Mouse (Mus musculus) right cerebral cortex, postnatal 4 days (tissue): ENCODE measurements around the gene Ubxn10.

Experiments used
- DNase-seq: peaks from one replicate; pipeline ENCODE4 v3.0.0-alpha.2; 2022

Ubxn10 gene

DNA sequence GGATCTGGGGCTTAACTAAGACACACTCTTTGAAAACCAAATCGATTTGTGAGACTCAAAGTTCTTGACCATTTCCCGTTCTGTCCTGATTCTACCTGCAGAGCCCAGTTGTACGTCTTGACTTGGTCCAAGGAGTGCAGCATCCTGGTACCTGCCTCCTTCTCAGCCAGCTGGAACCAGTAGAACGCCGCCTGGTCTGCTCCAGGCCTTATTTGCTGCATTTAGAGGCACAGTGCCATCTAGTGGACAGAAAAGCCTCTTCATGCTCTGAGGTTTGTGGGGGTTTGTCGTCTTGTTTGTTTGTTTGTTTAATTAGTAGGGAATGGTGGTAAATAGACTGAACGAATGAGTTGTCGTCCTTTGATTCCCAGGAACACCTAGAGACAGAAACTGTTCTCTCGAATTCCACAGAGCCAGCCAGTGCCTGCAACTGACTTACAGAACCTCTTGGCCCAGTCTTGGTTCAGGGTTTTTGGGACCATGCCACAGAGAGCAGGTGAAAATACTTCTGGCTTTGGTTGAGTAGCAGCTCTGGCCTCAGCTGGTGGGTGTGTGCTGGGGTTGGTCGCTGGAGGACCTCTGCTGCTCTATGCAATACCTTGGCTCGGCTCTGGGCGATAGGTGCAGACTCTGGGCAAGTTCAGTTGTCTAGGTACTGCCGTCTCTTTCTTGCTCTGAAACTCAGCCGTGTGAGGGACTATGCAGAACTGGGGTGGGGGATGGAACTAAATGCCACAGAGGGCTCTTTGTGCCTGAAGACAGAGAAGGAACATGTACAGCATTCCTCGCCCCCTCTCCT is 36.6 kb downstream of the Ubxn10 start:
- peak; percentile 59 for DNase-seq

- no peak for DNase-seq
These were observed 38.7 kb downstream of the Ubxn10 start for GRCm38 (mm10) chr4:138698296-138698695.

DNA sequence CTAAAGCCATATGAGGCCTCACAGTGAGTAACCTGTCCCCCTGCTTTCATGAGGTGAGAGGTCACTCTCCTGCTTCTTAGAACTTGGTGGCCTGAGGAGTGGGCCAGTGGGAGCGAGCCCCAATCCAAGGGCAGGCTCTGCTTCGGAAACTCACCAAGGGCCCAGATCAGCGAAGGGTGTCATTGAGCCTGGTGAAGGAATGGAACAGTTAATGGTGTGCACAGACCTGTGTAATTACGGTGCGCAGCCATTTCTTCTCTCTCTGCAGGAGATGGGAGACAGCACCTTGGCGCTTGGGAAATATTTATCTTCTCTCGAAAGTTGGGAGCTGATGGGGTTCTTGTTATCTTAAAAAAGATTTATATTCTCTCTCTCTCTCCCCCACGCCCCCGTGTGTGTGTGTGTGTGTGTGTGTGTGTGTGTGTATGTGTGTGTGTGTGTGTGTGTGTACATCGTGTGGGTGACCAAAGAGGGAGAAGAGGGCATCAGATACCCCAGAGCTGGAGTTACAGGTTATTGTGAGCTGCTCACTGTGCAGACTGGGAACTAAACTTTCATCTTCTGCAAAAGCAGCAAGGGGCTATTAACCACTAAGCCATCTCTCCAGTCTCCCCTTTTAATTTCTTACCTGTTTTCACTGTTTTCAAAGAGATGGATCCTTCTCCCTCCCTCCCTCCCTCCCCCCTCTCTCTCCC is 39.7 kb downstream of the Ubxn10 start:
- no peak for DNase-seq

DNA sequence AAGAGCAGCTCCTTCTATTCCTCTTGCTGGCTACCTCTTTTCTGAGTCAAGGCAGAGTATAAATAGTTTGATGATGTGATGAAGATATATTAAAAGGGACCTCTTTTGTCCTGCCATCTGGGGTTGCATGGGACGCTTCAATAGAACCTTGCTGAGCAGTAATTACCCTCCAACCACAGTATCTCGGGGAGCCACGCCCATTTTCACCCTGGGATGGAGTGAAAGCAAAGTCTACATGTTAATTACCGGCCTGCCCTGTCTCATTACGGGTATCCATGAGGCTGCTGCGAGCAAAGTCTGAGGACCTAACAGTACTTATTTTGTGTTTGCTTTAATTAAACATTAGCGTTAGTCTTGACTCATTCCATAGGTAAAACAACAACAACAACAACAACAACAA is 40.2 kb downstream of the Ubxn10 start:
- no peak for DNase-seq

DNA sequence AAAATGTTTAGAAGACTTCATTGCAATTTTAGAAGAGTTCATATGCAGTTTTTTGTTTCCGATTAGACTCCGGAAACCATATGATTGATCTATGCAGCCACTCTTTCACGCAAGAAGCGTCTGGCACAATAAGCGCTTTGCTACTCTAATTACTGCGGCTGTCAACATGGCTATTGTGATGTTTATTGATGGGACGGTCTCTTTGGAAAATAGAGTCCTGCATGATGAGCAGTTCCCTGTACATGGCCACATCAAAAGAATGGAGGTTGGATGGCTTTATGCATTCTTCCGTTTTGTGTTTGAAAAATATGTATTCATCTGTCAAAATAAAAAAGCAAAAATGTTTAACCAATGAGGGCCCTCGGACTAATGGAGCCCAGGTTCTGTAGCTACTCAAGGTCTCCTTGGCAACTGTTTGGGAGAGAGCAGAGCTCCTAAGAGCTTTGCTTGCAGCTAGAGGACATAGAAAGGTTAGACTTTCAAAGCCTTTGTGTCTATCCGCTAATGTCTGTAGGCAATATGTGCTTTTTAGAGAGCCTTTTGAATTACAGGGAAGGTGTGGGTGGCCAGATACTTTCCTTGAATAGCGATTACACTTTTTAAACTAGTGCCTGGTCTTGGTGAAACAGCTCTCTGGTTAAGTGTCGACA is 43.8 kb downstream of the Ubxn10 start:
- DNase-seq = no peak

DNA sequence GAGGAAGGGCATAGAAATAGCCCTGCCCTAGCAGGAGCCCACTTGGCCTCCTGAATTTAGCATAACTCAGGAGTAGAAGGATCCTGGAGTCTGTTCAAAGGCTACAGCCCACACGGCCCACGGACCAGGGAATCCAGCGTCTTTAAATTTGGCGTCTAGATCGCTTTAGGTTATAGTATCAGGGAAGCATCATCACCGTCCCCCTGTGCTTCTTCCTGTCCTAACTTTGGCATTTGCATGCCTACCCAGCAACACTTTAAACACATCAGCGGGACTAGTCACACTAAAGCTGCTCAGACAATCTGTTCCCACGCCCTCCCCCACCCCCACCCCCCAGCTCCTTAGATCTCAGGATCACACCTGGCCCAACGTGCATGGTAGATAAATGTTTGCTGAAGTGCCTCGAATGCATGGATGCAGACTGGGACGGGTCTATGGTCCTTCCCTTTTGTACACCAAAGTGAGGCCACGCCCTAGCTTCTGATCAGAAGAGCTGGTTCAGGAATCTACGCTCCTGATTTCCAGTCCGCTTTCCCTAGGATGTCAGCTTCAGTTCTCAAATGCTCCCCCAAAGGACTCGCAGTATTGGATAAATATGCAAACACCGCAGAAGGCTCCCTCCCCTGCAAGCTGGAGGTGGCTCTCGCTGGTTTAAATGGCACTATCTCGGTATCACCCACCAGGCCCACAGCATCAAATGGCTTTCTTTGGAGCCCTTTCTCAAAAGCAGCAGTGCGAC is 45.4 kb downstream of the Ubxn10 start:
- DNase-seq = no peak

- no peak for DNase-seq
These were observed 46.4 kb downstream of the Ubxn10 start for GRCm38 (mm10) chr4:138690561-138690960.

- no peak for DNase-seq
These were observed 47.9 kb downstream of the Ubxn10 start for GRCm38 (mm10) chr4:138689094-138689512.

DNA sequence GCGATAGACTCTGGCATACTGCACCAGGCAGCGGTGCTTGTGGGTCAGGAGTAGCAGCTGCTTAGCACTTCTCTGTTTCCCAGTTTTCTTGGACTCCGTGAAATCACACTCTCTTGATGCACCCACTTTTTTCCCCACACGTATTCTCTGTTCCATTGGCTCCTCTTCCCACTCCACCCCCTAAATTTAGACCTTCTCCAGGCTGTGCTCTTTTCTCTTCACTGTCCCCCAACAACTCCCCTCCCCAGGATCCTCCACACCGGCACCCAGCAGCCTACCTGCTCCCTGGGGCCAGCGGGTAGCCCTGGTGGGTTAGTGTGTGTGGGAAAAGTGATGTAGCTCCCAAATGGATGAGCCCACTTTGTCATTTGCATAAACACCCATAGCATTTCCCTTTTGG is 51.2 kb downstream of the Ubxn10 start:
- no peak for DNase-seq

GRCm38 (mm10) chr4:138682760-138683159 is 54.2 kb downstream of the Ubxn10 start:
- DNase-seq = no peak

- no peak for DNase-seq
These were observed 56.8 kb downstream of the Ubxn10 start for GRCm38 (mm10) chr4:138680124-138680523.

- DNase-seq = peak; percentile 94
These were observed 59.4 kb downstream of the Ubxn10 start for GRCm38 (mm10) chr4:138677579-138677978.

- DNase-seq = no peak
These were observed 60.5 kb downstream of the Ubxn10 start for GRCm38 (mm10) chr4:138676480-138676879.

- no peak for DNase-seq
These were observed 64.8 kb downstream of the Ubxn10 start for GRCm38 (mm10) chr4:138672160-138672559.

DNA sequence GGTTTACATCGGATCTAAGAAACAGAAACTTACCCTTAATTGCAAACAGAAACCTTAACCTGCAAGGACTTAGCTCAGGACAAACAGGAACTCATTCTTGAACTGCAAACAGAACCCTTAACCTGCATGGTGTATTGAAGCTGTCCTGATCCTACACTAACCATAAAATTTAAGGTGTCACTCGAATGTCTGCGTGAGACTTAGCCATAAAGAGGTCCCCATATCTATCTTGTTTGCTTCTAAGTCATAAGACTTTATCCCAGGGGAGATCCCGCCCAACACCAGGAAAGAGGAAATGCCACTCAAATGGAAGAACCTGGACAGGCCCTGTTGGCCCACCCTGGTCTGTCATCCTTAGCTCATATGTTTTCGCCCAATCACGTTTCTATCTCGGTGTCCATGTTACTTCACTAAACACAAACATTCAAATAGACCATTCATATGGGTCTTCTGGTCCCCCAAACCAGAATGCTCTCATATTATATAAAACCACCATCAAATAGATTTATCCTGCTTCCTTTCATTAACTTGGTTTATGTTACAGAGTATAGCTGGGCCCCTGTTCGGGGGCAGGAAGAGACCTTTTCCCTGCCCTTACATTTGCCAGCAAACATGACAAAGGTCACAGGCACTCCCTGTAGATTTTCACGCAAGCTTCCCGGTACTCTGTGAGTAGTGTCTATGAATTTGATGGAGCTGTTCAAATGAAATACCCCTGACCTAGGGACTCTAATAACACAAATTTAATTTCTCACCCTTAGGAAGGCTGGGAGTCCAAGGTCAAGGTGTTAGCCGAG is 66.7 kb downstream of the Ubxn10 start:
- DNase-seq = no peak

DNA sequence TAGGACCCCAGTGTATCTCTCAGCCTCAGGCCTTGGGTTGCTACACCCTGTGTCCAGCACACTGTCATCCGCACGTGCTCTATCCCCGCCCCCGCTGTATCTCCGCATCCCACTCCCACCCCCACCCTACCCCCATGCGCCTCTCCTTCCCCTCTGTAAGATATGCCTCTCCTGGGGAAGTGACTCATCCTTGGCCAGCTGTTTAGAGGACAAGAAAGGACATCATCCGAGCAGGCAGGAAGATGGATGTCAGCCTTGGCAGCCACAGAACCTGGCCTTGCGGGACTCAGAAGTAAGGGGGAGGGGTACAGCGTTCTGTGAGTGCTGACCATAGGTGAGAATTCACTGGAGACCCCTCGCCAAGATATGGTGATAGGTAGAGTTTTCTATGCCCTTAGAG is 70.4 kb downstream of the Ubxn10 start:
- DNase-seq = no peak

GRCm38 (mm10) chr4:138659936-138660602 is 76.9 kb downstream of the Ubxn10 start:
- peak; percentile 8 for DNase-seq
